Mouse (Mus musculus): Measurements from ENCODE around the gene Ier5.

DNA sequence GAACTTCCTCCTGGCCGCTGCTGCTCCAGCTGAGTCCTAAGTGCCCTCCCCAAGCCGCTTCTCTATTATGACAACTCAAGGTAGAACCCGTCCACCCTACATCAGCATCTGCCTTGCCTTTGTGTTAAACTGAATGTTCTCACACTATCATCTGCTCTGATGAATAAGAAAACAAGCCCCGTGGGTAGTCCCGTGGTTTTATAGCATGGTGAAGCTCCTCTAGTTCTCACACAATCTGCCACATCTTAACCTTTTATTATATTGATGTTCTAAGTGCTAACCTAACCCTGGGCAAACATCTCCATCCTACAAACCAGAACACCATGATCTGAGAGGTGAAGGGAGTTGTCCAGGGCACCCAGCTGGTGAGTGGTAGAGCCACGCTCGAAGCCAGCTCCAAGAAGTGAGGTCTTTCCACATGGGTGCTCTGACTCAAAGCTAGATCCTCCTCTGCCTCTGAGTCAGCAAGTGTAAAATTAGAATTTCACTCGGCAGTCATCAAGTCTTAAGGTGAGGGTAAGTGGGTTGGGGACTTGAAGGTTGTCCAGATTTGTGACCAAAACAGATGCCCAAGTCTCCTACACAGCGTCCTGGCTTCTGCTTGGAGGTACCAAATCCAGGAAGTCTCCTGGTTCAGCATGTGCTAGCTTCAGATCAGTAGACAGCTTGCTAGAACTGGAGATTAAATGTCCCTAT lies 48.4 kb downstream of the Ier5 start:
- TF ChIP-seq CTCF (IDR thresholded peaks at IDR 0.05; ENCODE audit: low read depth, low read length): no peak
- TF ChIP-seq POLR2A (IDR thresholded peaks at IDR 0.05; ENCODE audit: extremely low read depth, insufficient read depth, low read length): no peak

Data from liver, adult 2 months (tissue).